Mouse (Mus musculus) liver, postnatal 0 days (tissue): ENCODE data around the gene Nup107.

ENCODE experiments used
- CTCF ChIP-seq: sonication (generic); IDR thresholded peaks from 2 replicates; pipeline ENCODE4 v1.5.1; 2016; ENCODE audit warnings: antibody characterized with exemption, low read depth
- EP300 ChIP-seq: IDR thresholded peaks from 2 replicates; pipeline ENCODE4 v1.6.1; 2016; ENCODE audit warnings: antibody characterized with exemption, low read depth, mild to moderate bottlenecking

DNA sequence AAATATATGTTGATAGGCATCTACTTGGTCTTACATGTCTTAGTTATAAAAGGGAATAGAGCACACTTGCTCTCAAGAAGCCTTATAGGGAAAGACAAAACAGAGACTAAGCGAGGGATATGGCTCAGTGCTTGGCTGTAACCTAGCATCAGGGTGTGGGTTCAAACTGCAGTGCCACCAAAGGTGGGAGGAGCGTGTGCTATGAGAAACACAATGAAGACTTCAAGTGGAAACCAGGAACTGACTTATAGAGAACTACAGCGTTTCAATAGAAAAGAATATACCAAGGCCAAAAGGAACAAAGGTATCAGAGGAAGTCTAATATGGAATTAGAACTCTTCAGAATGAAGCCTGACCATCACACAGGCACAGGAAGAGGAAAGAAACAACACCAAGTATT lies 38.3 kb upstream of the Nup107 start:
- TF ChIP-seq CTCF: no peak
- TF ChIP-seq EP300: no peak
